Mouse (Mus musculus): ENCODE measurements at regions not wholly inside any gene's neighbourhood (a gene's known extent, or its start where the extent isn't known, plus 50 kb on each side); places are given as distances from the start of the nearest gene placed in this dataset.

GRCm38 (mm10) chr2:180854349-180855004 lies 66.3 kb downstream of the Ythdf1 start:
- DNase-seq = no peak

- no peak for DNase-seq
Observed at GRCm38 (mm10) chr2:180847497-180847896, 70.8 kb upstream of the Bhlhe23 start.

DNA sequence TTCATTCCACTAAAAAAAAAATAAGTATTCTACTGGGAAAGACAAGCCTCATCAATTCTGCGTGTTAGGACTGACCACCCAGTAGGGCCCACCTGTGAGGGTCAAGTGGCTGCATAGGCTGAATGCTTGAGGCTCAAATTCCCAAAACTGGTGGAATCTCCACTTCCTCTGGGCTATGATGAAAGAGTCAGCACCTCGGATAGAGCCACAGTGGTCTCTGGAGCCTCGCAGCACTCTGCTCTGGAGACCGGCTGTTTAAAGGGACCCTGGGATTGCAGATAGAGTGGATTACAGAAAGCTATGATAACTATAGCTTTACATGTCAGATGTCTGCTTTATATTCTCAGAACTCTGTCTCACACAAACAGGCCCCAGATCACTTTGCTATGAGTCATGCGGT lies 68.3 kb upstream of the Bhlhe23 start:
- DNase-seq = no peak

GRCm38 (mm10) chr2:180843669-180844068 lies 67.0 kb upstream of the Bhlhe23 start:
- peak; percentile 25 to 42 for DNase-seq

GRCm38 (mm10) chr2:180839126-180839525 lies 62.4 kb upstream of the Bhlhe23 start:
- no peak for DNase-seq

- no peak for DNase-seq
Observed at GRCm38 (mm10) chr2:180837996-180838395, 61.3 kb upstream of the Bhlhe23 start.

DNA sequence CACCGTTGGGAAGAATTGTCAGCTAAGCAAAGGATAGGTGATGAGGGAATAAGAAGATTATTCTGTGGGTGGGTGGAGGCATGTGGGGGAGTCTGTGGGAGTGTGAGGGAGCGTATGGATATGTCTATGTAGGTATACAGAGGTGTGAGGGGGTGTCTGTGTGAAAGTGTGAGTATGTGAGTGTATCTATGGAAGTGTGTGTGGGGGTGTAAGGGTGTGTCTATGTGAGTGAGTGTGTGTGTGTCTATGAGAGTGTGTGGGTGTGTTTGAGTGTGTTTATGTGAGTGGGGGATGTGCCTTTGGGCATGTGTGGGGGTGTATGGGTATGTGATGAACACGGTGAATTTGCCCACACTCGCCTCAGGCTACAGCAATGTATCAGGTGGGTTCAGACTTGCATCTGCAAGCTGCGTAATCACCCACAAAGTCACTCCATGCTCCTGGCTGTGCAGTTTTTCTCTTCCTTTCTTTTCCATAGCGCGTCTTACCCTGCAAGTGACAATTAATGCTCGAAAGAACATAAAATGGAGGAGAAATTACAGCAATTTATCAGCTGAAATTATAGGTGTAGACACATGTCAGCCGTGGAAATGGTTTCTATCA lies 60.7 kb upstream of the Bhlhe23 start:
- no peak for DNase-seq

- DNase-seq = no peak
Observed at GRCm38 (mm10) chr2:180835936-180836602, 59.4 kb upstream of the Bhlhe23 start.

- no peak for DNase-seq
Observed at GRCm38 (mm10) chr2:180832711-180833110, 56.0 kb upstream of the Bhlhe23 start.

DNA sequence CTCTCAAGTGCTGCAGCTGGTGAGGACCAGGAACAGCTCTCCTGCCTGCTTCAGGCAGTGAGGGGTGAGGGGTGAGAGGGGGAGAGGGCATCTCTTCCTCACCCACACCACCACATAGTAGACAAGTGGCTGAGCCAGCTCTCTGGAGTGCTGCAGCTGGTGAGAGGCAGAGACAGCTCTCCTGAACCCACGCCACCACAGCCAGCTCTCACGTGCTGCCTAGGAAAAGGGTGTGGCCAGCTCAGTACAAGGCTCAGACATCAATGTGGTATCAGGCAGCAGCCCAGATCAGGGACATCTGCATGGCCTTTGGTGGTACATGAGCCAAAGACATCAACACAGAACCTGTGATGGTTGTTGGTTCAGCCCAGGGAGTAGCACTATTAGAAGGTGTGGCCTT lies 53.9 kb upstream of the Bhlhe23 start:
- no peak for DNase-seq

DNA sequence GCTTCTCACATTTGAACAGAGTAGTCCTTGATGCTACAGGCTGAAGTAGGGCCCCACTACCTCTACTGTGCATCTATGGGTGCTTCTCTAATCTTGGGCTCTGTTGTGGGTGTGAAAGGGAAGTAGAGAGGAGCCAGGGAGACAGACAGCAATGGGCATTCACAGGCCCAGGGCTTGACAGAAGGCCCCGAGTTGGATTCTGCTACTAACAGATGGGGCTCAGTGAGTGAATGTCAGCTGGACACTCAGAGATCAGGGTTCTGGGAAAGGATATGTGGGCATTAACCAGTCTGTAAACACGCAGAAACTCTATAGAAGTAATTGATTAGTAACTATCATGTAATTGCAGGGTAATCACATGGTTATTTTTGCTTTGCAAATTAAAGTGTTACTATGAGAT lies 51.4 kb upstream of the Bhlhe23 start:
- no peak for DNase-seq

DNA sequence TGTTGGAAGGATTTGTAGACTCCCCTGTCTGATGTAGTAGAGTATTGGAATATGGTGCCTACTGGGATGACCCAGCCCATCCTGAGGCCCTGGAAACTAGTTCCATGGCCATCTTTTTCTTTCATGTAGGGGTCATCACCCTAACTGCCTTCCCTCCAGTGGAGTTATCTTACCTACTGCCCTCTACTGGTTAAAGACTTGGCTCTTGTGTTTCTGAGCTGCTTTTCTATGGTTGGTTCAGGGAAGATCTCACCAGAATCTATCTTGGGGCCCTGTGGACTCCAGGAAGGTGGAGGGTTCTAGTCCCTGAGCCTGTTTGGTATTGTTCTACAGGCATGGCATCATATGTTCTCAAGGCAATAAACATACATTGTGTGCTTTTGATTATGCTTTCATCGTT lies 50.0 kb upstream of the Bhlhe23 start:
- no peak for DNase-seq

Measured in cerebellum, adult 18-20 months (tissue).